Mouse (Mus musculus) hindlimb bud, embryonic 11.5 days (tissue): ENCODE data around the gene Hpcal4.
"Not testable (repeated sequence)": the region's sequence is repeated elsewhere in the genome, so short reads cannot be mapped to it uniquely, and the experiment has no call there.

Source experiments
- DNase-seq: peaks from one replicate; pipeline ENCODE4 v3.0.0-alpha.2; 2012; ENCODE audit warnings: low read depth, low spot score; ENCODE audit errors: extremely low spot score

Hpcal4 gene

DNA sequence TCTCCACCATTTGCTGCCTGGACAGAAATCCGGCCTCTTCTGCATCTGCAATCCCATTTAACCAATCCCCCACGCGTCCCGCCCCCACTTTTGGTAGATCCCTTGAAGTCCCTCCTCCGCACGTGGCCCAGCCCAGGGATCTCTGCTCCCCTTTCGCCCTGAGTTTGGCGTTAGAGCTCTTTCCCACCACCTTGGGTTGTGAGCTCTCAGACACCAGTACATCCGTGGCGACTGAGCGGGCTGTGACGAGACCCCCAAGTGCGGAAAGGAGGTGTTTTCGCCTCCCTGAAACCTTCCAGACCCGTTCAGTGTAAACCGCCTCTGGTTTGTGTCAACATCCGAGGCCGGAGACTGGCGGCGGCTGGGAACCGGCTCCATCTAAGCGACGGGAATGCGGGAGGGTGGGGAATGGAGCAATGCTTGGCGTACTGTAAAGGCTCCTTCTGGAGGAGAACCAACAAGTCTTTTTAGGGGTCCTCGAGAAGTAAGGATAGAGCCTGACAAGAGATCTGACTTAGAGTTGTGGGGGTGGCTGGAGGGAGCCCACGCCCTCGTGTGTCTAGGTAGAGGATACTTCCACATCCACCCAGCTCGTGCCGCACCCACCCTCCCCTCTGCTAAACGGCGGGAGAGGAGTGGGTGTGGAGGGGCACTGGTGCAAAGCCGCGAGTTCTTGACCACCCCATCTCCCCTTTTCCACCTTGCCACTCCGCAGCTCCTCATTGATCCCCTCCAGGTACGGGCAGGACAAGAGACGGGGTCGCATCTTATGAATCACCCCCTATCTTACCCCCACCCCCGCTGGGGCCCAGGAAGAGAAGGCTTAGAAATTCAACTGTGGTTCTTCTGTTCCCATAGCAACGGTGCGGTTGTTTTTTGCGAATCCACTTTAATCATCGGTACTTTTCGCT, at the start of gene Hpcal4:
TSS of gene Hpcal4 (plus strand) at position 900 of the 911 bp plus-strand sequence.
- DNase-seq = no peak

DNA sequence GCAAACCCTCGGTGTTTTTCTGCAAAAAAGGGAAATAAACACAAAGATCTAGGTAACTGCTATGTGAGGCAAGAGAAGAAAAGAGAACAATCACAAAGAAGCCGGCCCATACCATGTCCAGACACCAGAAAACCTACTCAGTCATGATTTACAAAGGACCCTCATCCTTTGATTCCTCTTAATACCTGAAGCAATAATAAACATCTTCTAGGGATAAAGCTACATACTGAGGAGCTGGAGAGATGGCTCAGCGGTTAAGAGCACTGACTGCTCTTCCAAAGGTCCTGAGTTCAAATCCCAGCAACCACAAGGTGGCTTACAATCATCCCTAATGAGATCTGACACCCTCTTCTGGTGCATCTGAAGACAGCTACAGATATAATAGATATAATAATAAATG, 45.5 kb upstream of the Hpcal4 start:
- no peak for DNase-seq

DNA sequence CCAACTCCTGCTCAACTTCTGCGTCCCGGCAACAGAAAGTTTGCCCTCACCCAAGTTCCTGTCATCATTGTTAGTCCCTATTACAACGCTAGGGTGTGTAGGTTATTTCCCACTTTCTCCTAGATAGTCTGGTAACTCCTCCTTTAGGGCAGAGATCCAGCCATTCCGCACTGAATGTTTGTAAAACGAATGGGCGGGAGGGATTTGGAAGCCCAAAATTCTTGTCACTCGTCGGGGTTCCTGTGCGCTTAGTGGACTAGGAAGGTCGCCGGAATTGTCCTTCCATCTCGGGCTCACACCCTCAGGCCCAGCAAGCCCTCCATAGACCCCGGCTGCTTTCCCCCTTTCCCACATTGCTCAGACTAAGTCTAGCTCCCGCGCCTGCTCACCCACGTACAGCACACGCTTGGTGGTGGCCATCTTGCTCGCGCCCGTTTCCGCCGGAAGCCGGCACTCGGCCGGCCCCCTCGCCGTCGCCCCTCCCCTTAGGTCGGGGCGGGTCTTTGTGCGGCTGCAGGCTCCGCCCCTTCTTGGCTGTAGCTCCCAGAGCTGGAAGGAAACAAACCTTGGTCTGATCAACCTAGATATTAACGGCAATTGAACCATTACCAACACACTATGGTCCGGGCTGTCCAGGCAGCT, 43.4 kb upstream of the Hpcal4 start, which contains the start of gene Ppie:
TSS of gene Ppie (minus strand) at position 439 of the 642 bp plus-strand sequence.
- peak; percentile 53 for DNase-seq

DNA sequence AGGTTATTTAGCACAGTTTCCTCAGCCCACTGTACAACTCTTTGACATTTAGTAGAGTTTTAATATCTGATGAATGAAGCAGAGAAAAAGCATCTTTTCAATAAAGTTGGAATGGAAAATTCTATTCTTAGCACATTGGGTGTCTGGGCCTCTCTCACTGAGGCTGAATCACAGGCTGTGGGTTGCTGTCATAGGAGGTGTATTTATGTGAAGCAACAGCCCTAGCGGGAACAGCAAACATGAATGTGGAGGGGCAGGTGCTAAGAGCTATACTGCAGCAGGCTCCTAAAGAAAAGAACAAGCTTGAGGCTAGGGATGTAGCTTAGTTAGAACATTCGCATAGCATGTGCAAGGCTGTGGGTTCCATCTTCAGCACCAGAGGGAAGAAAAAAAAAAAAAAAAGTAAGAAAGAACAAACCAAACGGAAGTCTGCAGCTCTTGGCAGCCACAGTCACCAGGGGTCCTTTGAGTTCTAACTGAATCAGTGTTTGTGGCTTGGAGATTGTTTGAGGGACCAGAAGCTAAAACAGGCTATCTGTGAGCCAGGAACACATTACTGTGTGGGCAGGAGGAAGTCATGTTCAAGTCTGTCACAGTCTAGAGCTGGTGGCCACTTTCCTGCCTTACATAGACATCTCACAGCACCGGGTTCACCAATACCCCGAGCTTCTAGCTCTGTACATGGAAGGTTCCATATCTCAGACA, 35.4 kb upstream of the Hpcal4 start:
- no peak for DNase-seq

DNA sequence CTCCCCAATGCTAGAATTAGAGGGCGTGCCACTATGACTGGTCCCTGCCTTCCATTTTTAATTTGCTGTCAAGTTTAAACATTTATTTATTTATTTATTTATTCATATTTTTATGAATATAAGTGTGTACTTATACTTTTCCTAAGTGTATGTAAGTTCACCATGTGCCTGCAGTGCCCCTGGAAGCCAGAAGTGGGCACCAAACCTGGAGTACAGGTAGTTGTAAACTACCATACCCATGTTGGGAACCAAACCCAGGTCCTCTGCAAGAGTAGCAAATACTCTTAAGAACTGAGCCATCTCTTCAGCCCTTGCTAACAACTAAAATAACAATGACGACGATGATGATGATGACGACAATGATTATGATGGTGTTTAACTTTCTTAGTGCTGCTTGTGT, 31.0 kb upstream of the Hpcal4 start:
- no peak for DNase-seq

DNA sequence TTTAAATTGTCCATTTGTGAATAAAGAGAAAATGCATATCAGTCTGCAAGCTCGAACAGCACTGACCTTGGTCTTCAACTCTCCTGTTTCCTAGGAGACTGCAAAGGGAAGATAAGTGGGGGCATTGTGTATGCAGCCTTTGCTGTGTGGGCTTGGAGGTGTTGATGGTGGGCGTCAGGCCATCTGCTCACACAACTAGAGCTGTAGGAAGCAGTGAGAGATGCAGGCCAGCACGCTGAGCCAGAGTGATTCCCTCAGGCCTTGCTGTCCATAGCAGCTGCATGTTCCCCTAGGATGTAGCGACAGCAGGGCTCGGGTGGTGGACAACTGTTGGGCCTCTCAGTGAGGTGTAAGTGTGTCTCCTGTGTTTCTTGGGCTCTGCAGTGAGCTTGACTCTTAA, 30.1 kb upstream of the Hpcal4 start:
- no peak for DNase-seq

DNA sequence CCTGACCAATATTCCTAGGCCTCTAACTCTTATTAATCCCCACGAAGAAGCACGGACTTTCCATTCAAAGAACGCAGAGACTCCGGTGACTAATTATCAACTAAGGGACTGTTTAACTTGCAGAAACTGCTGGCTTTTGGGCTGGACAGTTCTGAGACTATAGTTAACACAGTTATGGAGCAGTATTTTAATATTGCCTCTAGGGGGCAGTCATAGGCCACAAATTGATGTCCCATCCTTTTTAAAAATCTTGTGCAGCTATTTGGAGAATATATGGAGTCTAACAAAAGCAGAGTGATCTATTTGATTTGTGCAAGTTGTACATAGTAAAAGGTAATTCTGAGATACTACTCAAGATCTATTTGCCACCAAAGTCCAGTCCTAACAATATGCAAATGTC, 28.0 kb upstream of the Hpcal4 start:
- DNase-seq = peak; percentile 37

DNA sequence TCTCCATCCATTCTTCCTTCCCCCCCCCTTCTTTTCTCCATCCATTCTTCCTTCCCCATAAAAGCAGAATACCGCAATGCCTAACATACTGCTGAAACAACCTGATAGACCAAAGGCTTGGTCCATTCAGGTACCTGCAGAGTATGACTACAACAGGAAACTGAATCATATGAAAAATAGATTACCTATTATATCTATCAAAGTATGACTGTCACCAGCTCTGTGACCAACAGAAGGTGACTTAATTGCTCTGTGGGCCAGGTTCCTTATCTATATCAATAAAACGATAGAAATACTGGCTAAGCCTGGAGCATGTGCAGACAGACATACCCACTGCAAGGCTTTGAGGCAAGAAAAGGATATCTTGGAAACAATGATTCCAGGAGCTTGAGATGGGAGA, 27.6 kb upstream of the Hpcal4 start:
- DNase-seq = no peak

DNA sequence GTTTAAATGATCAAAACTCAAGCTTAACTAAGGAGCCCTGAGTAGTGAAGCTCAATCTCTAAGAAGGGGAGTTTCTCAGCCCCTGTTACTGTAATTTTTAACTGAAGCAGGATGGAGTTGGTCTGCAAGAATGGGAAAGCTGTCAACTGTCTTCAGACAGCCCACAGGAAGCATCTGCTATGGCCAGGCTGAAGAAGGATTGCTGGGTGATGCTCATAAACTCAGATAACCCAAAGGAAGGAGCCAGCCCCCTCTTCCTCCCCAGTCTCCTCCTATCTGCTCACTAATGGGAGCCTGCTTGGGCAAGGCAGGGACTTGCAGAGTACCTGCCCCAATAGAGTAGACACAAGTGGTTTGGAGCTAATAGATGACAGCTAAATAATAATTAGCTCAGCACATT, 27.2 kb upstream of the Hpcal4 start:
- no peak for DNase-seq

DNA sequence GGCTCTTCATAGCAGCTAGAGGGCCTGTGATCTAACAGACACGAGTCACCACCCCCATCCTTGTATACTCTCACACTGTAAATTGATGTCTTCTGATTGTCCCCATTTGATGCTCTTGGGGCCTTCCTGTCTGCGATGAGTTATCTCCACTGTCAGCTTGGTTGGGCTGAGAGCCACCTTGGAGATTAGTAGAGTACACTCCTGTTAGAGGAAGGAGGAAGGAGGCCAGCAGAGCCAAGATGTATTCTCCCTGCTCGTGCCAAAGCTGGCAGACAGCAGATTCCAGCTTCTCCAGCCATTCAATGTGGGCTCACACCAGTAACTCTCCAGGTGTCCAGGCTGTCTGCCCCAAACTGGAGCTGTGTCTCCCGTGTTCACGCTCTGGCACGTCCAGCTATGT, 22.5 kb upstream of the Hpcal4 start:
- no peak for DNase-seq

DNA sequence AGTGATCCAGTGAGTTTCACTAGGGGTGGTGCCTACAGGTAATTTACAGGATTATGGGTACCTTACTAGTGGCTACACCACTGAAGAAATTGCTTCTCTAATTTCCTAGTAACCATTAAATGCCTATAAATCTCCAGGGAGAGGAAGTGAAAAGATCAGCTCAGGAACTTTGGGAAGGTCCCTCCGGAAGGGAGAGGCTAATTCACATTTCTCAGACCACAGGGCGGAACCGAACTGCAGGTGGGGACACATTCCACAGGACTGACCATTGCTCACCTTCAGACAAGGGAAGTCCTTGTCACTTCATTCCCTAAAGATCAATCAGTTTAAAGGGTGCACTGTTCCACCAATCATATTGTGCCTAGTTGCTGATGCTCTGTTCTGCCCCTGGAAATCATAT, 21.8 kb upstream of the Hpcal4 start:
- DNase-seq = not testable (repeated sequence)

DNA sequence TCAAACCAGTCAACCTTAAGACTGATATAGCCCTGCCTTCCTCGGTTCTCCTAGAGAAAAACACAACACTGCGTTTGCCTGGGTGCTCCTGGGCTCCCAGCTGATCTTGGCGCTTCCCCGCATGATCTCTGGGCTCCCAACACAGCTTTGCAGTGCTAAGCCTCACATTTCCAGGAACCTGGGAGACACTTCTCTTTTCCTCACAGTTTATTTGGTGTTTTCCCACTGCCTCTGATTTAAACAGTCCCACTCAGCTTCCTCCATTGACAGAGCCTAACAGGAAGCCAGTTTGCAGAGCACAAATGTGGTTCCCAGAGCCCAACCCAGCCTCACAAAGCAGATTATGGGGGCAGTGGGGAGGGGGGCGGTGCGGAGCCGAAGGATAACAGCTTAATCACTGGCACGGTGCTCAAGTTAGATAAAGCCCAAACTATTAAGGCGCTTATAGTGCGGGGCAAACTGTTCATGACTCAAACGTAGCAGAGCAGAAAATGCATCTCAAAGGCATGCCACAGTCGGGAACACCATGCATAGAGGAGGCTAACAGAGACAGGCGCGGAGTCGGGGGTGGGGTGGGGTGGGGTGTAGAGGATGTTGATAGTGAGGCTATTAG, 20.6 kb upstream of the Hpcal4 start:
- no peak for DNase-seq

DNA sequence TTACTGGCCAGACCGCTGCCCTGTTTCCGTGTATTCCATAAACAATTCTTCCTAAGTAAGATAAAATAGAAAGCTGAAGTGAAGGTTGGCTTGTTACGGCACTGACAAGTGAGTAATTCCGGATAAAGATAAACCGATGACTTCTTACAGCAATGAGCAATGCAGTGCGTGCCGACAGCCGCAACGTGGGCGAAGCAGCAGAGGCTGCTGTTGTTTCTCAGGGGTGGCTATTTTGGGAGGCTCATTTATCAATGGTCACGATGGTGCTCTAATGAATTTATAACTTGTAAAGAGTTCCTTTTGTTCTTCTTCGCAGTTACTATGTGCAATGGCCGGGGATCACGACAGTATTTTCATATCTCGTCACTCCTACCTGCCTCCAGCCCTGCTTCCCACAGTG, 18.9 kb upstream of the Hpcal4 start:
- DNase-seq = no peak

DNA sequence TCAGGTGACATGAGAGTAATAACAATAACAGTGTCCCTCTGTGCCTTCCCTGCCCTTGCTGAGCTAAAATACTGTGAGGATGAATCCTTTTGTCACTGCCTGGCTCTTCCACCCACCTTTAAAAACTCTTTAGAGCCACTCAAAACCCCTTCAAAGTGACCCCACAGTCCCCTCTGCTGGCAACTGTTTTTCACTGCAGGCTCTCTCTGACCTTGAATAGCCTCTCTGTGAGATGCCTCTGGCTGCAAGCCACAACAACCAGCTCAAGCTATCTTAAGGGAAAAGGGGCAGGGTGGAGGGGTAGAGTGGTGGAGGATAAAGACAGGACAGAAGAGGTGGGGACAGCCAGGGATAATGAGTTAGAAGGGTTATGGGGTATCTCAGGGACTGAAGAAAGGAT, 11.2 kb upstream of the Hpcal4 start:
- no peak for DNase-seq

DNA sequence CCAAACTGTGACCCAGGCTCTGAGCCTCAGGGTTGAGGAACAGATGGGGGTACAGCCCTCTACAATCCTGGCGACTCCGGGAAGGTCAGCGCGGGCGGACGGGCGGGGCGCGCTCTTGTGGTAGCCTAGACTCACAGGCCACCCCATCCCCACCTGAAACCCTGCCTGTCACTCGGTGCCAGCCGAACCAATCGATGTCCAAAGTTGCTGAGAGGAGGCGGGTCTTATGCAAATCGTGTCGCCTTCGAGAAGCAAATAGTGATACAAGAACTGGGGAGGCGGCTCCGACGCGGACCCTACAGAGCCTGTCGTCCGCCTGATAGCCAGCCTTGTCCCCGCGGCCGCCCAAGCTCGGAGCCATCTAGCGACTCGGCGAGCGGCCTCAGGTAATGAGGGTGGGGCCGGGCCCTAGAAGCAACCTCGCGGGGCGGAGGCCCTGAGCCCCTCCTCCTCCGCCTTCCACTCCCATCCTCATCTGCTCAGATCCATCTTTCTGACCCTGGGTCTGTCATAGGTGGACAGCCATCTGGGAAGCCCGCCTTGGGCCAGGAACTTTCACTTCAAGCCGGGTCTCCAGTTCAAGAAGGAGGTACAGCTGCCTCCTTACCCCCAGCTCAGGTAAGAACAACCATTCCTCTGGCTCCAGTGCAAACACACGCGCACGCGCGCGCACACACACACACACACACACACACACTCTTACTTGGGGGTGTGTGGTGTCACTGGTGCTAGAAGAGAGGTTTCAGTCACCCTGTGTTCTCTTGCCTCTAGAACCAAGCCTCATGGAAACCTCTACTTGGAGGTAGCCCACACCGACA, 421 bp downstream of the Hpcal4 start:
- peak; percentile 66 for DNase-seq

DNA sequence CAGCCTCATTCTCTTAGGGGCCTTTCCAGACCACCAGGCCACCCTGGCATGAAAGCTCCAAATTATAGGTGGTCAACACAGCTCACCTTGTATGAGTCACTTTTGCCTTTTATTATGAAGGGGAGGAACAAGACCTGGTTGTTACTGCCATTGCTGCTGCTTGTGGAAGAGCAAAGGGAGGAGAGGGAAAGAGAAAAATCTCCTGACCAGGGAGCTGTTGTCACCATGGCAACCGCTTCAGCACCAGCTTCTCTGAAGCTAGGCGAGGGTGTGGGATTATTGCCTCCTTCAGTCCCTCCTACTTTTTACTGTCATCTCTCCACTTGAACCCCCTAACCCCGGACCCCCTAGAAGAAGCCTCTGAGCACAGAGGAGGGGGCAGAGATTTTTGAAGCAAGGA, 1.8 kb downstream of the Hpcal4 start:
- no peak for DNase-seq

DNA sequence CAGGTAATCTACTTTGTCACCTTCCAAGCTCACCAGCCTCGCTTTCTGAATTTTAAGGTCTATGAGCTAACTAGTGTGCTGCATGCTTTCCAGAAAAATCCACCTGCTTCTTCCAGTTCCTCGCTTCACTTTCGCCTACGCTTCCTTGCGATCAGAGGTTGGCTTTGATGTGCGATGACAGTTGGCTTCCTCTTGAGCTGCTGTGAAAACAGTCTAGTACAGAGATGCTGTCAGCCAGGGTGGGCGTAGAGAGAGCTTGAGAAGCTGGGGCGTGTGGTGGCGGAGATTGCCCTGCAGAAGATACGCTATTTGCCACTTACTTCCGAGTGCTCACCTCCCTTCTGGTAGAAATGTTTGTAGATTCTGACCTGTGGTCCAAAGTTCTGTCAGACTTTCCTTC, 9.3 kb downstream of the Hpcal4 start:
- DNase-seq = no peak

DNA sequence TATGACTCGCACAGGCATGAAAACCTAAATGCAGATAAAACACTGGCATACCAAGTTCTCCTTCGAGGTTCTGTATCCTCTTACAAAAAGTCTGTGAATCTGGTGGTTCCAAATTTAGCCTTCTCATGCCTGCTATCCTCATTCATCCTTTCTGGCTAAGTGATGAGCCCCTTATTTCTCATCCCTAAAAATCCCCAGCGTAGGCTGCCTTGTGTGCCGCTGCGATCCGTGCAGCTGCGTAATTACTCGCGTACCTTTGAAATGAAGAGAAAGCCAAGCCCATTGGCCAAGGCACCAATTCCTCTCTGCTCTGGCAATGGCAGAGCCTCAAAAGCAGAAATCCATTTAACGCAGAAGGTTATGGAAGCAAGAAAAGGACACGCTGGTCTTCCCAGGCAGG, 10.8 kb downstream of the Hpcal4 start:
- DNase-seq = no peak

DNA sequence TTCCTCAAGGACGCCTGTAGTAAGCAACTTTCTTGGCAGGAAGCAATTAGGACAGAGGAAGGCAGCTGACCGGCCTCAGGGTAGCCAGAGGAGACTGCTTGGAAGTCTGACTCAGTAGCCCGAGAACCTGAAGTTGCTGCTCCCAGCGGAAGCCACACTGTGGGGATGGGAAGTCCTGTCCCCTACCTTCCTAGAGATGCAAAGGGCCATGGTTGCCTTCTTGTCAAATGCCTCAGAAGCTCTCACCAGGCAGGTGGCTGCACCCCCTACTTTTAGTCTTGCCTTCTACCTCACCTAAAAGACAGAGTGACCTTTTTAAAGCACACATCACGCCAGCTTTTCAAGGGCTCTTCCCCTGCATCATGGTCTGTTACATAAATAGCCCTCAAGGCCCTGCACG, 13.7 kb downstream of the Hpcal4 start:
- DNase-seq = no peak

DNA sequence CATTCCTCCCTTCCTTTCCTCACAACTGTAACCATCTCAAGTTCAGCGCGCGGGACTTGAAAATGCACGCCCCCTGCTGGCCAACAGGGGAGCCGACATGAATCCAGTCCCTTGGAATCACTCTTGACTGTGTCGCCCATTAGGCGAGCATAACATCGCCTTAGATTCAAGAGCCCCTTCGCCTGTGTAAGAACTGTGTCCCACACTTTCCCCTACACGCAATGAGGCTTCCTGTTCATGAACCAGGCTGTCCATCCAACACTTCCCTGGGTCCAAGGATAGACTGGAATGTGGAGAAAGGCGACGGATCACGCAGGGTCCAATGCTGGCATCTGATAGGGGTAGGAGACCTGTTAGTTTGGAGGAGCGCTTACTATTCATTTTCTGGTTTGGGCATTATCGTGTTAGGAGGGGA, 17.8 kb downstream of the Hpcal4 start:
- DNase-seq = no peak
